Mouse (Mus musculus): Measurements from ENCODE around the gene Slc47a1. TPM values are rescaled to one million over a fixed set of nuclear protein-coding genes. Genes with fewer than 3 reads are reported as not detected.

Gene Slc47a1
- total RNA-seq, 4 experiments from 2014 or later = 1.6 to 3.3 (median 2.9) TPM

DNA sequence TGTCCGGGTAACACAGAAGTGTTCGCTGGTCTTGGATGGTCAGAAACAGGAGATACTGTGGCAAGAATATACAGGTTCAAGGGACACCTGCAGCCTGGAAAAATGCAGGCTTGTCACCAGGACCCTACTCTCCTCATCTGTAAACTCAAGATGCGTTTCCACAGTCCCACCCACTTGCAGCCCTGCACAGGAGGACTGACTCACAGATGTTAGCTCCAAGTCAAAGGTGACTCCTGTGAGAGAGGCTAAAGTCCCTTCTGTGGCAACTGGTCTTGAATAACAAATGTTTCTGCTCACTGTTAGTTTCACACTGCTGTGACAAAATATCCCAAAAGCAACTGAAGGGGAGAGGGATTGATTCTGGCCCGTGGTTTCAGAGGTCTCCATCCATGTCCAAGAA, 506 bp upstream of the Slc47a1 start:
- DNase-seq (ENCODE audit: low spot score in 2 of 2) = no peak

- no peak for DNase-seq (ENCODE audit: low spot score in 2 of 2)
Measured at GRCm38 (mm10) chr11:61368668-61369067, 9.5 kb downstream of the Slc47a1 start.

- no peak for DNase-seq (ENCODE audit: low spot score in 2 of 2)
Measured at GRCm38 (mm10) chr11:61366517-61367273, 11.4 kb downstream of the Slc47a1 start.

DNA sequence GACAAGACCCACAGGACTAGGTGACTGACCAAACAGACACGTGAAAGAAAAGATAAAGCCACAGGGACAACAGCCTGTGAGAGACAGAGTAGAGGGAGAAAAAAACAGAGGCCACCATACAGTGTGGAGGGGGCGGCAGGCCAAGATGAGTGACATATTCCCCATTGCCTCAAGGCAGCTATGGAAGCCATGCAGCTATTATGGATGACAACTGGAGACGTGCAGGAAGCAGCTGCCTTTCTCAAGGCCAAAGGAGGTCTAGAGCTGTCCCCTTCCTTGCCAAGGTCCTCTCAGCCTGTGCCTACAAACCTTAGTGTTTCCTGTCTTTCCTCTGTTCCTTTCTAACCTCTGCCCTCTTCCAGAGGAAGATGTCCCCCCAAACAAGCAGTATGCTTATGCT, 12.2 kb downstream of the Slc47a1 start:
- no peak for DNase-seq (ENCODE audit: low spot score in 2 of 2)

DNA sequence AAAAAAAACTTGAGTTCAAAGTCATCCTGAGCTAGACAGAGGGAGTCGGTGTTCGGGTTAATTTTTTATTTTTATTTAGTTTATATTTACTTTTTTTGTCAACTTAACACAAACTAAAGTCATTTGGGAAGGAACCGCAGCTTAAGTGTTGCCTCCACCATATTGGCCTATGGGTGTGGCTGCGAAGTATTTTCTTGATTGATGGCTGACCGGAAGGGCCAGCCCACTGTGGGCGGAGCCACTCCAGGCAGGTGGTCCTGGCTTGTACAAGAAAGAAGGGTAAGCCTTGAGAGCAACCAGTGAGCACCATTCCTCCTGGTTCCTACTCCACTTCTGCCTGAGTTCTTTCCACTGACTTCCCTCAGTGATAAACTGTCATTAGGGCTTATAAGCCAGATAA, 14.0 kb downstream of the Slc47a1 start:
- DNase-seq (ENCODE audit: low spot score in 2 of 2) = no peak

- DNase-seq (ENCODE audit: low spot score in 2 of 2) = no peak
Measured at GRCm38 (mm10) chr11:61361515-61362190, 16.5 kb downstream of the Slc47a1 start.

DNA sequence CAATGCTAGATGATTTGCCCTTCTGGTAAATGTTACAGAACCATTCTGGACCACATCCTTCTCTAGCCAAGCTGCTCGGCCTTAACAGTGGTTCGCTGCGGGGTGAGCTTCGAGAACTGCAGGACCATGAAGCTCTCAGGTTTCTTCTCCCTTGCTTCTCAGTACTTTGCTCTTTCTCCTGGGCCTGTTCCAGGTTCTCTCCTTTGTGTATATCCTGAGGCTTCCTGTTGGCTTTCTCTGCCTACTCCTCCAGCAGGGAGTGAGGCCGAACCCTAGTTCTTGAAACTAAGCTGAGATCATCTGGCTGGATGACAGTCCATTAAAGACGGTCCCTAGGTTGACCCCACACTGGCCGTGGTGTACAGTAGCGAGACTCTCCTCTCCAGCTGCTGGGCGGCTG, 21.5 kb downstream of the Slc47a1 start:
- no peak for DNase-seq (ENCODE audit: low spot score in 2 of 2)

GRCm38 (mm10) chr11:61356111-61356510, 22.0 kb downstream of the Slc47a1 start:
- DNase-seq (ENCODE audit: low spot score in 2 of 2) = no peak

DNA sequence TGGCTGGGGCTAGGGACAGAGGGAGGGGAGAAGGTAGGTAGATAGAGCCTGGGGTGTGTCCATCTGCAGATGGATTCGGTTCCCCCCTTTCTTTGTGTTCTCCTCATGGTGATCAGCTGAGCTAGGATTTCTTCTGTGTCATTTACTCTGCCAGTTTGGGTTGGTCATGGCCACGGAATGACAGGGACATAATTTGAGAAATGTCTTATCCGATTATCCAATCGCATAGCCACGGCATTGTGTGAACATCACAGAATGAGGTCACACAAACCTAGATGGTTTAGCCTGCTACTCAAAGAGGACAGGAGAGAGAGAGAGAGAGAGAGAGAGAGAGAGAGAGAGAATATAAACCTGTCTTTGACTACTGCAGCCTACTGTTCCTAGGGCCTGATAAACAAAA, 22.8 kb downstream of the Slc47a1 start:
- DNase-seq (ENCODE audit: low spot score in 2 of 2) = no peak

DNA sequence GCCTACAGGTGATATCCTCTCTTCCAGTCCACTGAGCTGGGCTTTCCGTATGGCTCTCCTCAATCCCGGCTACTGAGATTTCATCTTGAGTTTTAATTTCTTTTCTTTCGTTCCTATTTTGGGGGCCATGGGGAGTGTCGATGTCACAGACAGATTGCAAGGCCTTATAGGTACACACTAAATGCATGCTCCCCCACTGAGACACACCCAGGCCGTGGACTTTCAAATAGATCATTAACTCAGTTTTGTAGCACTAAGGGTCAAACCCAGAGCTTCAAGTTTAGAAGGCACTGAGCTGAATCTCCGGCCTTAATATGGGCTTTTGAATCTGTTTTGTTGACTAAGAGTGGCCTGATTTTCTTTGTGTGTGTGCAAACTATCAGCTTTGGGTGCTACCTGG, 23.8 kb downstream of the Slc47a1 start:
- DNase-seq (ENCODE audit: low spot score in 2 of 2) = no peak

DNA sequence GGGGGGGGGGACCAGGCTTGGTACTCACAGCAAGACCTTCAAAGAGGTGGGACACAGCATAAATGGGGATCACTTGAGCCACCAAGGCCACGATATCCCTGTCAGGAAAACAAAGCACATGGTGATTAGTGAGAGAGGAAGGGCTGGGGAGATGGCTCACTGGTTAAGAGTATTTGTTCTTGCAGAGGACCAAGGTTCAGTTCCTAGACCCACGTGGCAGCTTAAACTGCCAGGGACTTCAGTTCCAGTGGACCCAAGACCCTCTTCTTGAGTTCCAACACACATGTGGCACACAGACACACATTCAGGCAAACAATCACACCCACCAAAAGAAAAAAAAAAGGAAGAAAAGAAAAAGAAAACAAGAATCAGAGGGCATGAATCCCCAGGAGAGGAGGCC, 25.1 kb downstream of the Slc47a1 start:
- no peak for DNase-seq (ENCODE audit: low spot score in 2 of 2)

- no peak for DNase-seq (ENCODE audit: low spot score in 2 of 2)
Measured at GRCm38 (mm10) chr11:61352138-61352651, 25.9 kb downstream of the Slc47a1 start.

GRCm38 (mm10) chr11:61349337-61349736, 28.8 kb downstream of the Slc47a1 start:
- peak; percentile 9 to 22 for DNase-seq (ENCODE audit: low spot score in 2 of 2)

- DNase-seq (ENCODE audit: low spot score in 2 of 2) = no peak
Measured at GRCm38 (mm10) chr11:61346133-61346532, 32.0 kb downstream of the Slc47a1 start.

DNA sequence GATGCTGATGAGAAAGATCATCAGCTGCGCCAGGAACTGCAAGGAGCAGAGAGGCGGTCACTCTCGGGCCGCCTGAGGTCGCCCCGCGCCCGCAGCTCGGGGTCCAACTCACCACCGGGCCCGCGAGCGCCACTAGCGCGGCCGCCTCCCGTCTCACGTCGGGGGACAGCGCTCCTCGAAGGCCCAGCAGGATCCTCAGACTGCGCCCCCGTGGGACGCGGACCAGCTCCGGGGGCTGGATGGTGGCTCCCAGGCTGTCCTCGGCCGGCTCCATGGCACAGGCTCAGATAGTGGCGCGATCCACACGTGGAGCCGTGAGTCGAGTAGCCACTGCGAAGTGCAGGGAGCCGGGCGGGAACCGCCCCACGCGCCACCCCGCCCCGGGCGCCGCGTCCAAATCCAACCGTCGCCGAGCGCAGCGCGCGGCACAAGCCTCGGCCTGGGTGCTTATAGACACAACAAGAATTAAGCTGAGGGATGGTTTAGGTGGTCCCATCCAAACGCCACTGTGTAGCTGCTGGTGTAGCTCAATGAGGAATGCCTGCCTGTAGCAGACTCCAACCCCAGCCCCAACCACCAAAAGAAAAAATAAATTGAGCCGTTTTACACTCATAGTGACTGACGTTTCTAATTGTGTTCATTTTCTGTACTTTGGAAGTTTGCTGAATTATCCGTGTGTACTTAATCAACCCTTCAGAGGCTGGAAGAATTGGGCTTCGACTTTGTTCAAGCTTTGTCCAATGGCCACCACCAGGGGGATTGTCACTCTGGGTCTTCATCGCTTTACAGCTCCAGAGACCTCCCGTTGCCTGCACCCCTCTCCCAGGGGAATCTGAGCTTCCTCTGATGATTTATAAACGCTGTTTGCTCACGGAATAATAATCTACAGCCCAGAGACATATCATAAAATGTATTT, 35.4 kb downstream of the Slc47a1 start, which contains the start of gene Slc47a2:
Gene Slc47a2 (minus strand): TSS at position 356 of the 916 bp plus-strand sequence.
- DNase-seq (ENCODE audit: low spot score in 2 of 2) = no peak

GRCm38 (mm10) chr11:61341971-61342370, 36.2 kb downstream of the Slc47a1 start:
- DNase-seq (ENCODE audit: low spot score in 2 of 2) = no peak

GRCm38 (mm10) chr11:61341233-61341632, 36.9 kb downstream of the Slc47a1 start:
- DNase-seq (ENCODE audit: low spot score in 2 of 2) = no peak

- no peak for DNase-seq (ENCODE audit: low spot score in 2 of 2)
Measured at GRCm38 (mm10) chr11:61340374-61340773, 37.8 kb downstream of the Slc47a1 start.

DNA sequence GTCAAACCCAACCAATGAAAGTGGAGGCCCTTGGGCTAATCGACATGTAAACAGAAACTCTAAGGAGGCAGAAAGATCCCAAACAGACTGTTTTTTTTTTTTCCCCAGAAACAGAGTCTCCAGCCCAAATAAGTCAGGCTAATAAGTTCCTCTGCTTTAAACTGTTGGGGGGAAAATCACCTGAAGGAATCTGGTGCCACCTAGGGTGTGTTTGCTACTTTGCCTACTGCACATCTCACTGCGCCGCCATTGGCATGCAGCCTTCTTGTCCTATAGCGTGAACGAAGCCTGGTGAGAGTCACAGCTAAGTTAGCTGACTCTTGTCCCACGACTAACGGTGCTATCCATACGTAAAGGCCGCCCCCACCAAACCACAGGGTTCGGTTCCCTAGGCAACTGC, 40.6 kb downstream of the Slc47a1 start:
- DNase-seq (ENCODE audit: low spot score in 2 of 2) = no peak

GRCm38 (mm10) chr11:61320904-61321687, 57.0 kb downstream of the Slc47a1 start:
- DNase-seq (ENCODE audit: low spot score in 2 of 2) = no peak

Data from left cerebral cortex, adult 8-10 months (tissue).